Mouse (Mus musculus) lung, postnatal 14 days (tissue): ENCODE data around the gene Iqca.

Source experiments
- DNase-seq: peaks from one replicate; pipeline ENCODE4 v3.0.0; 2021

Iqca gene

DNA sequence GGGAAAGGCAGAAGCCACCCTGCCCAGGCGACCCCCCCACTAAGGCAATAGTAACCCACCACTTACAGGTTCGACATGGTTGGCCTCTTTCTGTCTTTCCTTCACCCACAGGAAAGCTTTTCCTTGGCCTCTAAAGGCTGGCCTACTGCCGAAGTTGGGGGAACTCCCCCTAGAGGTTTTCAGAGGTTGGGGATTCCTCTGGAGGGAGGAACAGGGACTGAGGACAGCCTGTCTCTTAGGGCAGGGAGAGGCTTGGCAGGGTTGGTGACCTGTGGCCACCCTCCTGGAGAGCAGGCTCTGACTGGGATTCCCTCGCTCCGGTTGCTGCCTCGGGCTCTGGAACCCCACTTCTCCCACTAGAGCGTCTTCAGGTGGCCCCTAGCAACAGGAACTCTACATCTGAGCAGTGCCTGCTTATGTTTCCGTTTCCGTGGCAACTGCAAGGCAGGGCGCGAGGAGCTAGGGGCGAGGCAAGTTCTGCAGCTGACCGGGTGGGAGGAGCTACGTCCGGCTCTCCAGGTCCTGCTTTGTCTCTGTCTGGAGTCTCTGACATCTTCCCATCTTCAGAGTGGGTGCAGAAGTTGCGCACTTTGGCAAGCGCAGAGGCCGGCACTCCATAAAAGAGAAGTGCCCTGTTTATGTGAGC lies at the start of gene Iqca:
Iqca (minus strand) TSS at position 303 of the 646 bp plus-strand sequence.
- DNase-seq: peak; percentile 66

DNA sequence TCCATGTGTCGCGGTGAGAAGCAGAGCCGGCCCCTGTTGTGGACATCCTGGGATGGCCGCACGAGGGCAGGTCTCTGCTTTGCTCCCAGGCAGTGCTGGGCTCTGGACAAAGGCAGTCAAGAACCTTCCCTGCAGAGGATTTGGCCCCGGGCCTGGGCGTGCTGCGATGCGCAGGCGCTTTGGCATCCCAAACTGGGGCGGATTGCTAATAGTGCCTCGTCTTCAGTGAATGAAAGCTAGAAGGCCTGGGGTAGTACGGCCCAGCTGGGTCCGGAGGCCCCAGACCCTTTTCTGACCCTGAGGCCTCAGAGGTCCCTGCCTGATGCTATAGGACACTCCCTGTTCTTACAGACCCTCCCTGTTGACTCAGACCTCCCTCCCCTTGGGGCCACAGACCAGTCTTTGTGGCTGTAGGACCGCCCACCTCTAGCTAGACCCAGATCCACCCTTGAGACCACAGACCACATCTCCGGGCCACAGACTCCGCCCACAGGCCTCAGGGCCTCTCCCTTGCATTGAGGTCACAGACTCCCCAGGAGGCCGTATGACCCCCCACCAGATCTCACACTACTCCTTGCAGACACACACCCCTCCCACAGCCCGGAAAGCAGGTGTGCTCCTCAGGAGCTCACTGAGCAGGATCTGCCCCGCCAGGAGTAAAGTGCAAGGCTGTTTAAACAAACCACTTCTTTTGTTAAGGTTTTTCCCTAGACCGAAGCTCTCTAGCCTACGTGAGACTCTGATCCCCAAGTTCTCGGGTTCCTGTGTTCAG lies 49.2 kb upstream of the Iqca start:
- peak; percentile 73 for DNase-seq

DNA sequence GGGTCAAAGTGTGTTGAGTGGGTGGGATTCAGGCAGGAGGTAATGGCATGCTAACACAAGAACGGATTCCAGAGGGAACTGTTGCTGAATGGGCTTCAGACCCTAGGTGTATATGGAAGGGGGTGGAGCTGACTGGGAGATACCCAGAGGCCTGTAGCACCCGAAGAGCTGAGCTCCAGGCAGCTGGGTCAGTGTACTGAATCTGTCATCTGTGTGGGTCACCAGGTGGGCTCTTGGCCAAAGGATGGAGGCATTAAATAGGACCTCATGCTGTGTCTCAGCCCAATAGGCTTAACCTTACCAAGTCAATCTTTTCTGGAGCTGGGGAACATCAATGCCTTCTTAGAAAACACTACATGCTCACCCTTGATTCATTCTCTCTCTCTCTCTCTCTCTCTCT lies 48.5 kb upstream of the Iqca start:
- no peak for DNase-seq

DNA sequence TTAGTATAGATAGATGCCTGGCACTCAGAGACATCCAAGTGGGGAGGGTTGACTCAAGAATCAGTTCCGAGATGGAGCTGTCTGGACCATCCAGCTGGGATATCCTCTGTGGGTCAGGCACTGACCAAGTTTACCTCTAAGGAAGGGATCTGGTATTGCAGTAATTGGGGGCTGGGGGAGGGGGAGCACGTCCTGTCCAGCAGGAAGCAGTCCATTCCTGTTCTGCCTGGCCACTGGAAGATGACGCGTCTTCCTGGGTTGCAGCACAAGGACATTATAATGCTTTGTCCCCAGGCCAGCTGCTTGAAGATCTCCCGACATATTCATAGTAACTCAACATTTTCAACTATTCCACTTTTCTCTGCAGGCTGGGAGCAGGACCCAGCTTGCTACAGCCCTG lies 48.0 kb upstream of the Iqca start:
- no peak for DNase-seq

DNA sequence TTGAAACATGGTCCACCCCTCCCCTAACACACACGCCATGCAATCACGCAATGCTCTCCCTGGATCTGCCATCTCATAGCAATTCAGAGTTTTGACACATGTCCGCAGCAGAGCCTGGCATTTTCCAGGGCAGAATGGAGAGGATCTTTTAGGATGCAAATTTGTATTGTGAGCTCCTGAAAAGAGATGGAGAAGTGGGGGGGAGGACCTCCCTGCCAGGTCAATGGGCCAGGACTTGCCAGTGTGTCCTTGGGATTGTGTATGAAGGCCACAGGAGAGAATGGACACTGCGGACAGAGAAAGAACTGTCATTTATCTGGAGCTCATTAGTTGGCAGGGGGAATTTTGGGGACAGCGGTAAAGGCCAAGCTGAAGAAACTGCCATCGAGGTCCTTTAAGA lies 35.8 kb upstream of the Iqca start:
- DNase-seq: no peak

DNA sequence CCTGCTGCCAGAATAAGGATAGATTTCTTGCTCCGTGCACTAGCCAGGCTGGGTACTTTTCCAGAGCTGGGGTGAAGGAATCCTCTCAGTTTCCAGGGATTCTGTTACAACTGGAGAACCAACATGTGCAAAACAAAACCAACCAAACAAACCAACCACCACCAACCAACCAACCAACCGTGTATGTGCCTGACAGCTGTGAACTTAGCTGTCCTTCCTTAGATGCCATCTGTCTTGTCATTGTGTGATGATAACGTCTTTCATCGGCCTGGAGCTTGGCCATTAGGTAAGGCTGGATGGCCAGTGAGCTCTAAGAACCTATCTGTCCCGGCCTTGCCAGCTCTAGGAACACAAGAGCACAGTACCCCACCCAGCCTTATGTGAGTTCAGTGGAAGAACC lies 33.7 kb upstream of the Iqca start:
- no peak for DNase-seq

DNA sequence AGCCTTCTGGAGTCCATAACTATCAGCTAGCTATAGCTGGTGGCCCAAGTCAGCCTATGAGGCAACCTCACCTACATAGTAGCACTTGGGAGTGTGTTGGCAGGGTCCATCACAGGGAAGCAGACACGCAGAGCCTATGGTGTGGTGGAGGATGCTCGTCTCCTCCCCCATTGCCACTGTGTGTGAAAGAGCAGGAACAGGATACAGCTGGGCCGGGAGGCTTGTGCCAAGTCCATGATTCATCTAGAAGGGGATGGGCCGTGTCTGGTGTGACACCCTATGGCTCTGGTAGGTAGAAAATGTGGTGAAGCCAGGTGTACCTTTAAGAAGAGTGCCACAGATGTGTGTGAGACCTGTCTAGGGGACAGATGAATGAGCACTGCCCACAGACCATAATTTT lies 33.0 kb upstream of the Iqca start:
- DNase-seq: no peak

DNA sequence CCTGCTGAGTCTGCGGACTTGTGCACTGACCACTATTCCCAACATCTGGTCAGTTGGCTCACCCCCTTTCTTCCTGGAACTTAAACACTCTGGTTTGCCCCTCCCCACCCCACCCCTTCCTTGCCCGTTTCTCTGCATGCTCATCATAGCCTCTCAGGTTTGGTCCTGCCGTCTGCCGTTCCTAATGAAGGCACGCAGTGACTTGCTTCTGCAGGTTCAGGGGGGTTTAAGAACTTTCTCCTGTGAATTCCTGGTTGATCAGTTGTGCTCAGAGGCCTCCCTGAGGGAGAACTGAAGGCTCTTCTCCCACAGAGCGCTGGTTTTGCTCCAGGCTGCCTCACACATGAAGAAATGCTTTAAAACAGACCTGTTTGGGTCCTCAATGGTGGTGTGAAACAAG lies 30.4 kb upstream of the Iqca start:
- DNase-seq: no peak

DNA sequence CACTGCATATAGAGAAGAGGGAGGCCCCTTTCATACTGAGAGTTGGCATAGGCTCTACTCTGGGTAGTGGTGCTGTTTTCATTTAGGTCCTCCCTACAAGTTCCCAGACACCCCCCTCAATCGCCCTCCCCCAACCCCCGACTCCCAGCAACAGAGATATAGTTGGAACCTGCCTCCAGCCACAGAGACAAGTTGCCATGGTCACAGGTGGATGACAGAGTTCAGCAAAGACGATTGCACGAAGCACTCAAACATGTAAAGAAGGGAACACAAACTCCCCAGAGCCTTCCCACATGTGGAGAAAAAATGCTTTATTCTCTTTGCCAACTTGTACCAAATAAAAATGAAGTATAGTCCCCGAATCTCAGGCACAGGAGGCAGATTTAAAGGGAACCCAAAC lies 29.3 kb upstream of the Iqca start:
- no peak for DNase-seq

DNA sequence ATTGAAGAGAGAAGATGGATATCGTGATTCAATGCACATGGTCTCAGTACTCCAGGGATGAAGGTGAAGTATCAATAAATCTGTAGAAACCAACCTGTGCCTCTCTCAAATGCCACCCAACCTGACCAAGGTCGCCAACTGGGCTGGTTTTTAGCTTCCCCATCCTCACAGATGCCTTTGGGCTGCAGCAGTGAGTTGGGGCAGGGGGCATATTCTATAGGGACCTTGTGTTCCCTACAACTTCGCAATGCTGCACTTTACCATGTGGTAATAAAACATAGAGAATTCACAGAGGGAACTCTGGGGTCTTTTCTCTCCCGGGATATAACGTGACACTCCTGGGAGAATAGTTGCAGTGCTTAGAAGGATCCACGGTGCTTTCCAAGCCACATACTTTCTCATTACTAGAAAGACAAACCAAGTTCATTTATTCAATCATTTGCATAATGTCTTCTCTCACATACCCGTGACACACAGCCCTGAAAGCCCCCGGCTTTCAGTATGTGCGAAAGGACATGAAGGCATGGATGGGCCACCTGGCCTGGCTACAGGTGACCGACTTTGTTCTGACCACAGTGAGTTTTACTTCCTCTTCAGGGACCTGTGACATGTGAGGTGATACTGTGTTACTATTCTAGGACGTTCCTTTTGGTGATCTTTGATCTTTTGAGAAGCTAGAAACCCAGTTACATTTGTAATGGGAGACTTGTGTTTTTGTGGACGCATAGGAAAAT lies 27.9 kb upstream of the Iqca start:
- DNase-seq: no peak

DNA sequence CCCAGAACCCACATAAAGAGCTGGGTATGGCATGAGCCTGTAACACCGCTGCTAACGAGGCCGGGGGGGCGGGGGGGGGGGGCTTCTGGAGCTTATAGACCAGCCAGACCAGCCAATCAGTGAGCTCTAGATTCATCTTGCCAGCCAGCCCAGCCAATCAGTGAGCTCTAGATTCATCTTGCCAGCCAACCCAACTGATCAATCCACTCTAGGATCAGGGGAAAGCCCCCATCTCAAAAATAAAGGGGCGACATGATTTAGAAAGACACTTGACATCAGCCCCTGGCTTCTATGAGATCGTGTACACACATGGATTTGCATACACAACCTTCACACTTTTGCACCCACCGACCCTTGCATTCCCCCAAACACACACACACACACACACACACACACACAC lies 27.3 kb upstream of the Iqca start:
- no peak for DNase-seq

DNA sequence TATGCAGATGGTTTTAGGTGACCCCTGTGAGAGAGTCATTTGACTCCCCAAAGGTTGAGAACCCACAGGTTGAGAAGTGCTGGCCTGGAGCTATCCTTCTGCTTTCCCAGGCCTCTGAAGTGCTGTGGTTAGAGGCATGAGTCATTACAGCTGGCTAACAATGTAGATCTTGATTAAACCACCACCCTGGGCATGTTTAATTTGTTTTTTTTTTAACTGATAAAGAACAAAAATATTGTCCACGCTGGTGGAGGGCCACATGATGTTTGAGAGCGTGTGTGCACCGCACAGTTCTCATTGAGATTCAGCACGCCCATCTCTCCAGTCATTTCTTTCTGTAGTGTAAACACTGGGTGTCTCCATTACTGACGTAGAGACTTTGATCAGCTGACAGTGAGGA lies 24.8 kb upstream of the Iqca start:
- DNase-seq: no peak

DNA sequence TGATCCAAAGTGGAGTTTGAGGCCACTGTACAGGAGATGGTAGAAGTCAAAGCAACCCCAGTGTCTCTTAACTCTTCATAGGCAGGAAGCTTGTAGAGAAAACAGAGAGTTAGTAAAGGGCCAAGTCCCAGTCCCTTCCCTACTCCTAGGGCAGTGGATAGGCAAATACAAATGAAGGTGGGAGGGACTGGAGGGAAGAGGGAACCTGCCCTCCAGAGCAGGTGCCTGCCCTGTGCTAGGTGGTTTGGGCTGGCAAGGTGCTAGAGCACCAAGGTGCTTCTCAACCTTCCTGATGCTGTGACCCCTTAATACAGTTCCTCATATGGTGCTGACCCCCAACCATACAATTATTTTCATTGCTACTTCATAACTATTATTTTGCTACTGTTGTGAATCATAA lies 24.4 kb upstream of the Iqca start:
- DNase-seq: no peak

DNA sequence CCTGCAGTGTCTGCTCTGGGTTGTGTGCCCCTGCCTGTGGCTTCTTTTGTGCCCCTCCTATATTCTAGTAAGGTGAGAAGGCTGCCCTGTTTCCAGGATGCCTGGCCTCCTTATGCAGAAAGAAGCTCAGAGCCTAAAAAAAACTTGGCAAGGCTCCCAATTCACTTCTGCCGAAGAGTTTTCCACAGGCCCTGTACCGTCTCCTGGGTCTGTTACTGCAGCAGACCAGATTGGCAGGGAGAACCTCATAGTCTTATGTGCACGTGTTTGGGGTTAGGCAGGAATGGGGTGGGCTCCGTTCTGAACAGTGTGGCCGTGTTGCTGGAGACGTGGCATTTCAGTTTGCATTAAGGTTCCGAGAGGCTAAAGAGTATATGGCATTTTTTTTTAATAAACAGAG lies 23.0 kb upstream of the Iqca start:
- DNase-seq: no peak

DNA sequence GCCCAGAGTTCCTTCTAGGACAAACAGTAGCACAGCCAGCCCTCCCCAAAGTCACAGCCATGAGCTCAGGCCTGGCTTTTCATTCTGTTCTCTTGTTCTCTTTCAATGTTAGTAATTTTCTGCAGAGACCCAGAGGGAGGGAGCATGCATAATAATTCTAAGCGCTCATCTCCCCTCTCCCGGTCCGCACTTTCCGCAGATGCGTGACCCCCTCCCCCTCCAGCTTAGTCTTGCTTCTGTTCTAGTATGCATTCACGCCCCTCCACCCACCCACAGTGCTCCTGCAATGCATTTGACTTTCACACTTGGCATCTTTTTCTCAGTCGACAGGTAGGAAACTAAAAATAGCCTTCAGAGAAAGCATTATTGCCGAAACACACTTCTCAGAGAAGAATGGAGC lies 21.1 kb upstream of the Iqca start:
- no peak for DNase-seq

DNA sequence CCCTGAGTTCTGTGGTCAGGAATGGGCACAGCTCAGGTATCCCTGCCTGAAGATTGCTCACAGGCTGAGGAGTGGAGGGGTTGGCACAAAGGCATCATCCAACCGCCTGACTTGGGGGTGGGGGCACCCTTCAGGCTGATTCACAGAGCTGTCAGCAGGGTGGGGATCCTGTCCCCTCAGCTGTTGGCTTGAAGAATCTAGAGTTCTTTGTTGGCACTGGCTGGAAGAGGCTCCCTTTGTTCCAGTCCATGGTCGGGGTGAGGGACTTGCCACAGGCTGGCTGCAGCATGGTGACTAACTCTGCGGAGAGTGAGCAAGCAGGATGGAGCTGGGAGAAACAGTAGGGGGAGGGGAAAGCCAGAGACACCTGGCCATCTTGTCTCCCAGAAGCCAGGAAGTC lies 11.1 kb upstream of the Iqca start:
- no peak for DNase-seq

DNA sequence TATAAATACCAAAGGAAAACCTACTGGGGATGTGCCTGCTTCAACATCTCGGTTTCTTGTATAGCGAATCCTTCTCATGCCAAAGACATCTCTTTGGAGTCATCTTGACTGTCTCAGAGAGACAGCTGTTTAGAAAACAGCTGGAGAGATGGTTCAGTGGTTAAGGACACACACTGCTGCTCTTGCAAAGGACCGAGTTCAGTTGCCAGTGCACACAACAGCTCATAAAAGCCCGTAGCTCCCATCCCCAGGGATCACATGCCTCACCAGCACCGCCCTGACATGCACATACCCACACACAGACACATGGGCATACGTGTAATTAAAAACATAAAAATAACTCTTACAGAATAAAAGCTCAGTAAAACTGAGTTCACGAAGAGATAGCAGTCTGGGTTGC lies 10.0 kb upstream of the Iqca start:
- DNase-seq: no peak

DNA sequence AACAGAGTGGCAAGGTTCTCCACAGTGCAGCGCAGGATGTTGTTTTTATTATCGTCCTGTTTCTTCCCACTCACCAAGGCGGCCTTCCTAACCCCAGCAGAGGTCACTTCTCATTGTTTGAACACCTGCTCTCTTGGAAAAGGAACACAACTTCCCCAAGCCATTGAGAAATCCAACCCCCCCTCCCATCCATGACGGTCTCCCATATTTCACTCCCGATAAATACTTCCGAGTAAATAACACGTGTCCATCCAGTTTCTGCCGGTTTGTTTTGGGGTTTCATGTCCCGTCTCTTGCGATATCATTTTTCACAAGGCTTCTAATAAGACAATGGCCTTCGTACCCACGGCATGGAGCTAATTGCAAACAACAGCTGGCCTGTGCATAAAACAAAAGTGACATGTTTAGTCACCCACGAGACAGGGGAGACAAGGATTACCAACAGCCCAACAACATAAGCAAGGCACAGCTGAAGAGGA lies 9.2 kb upstream of the Iqca start:
- no peak for DNase-seq

DNA sequence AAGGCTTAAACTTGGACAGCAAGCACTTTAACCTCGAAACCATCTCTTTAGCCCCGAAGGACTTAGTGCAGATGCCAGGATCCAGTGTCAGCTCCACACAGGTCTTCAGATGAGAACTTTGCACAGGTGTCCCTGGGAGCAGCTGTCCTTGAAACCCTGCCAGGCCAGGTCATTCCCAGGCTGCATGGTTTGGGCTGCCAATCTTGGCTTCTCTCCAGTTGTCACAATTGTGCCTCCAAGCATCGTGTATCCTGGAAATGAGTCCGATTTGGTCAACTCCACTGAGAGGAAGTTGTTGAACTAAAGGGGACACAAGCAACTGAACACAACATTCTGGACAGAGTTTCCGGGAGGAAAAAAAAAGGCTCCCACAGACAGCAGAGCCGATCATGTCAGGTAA lies 8.4 kb upstream of the Iqca start:
- no peak for DNase-seq

DNA sequence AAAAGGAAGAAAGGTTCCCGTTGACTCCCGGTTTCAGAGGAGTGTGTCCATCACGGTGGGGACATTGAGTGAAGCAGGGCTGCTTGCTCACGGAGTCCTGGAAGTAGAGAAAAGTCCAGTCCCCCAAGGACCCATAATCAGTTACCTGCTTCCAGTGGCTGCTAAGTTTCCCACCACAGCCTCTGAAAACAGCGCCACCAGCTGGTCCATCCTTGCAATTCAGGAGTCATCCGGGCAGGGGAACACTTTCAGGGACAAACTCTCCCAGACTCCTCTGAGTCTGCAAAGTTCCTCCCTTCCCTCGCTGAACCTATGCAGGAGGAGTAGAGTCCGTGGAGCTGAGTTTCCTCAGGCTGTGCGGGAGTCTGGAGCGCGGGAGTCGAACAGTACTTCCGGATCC lies 6.7 kb upstream of the Iqca start:
- DNase-seq: peak; percentile 18

DNA sequence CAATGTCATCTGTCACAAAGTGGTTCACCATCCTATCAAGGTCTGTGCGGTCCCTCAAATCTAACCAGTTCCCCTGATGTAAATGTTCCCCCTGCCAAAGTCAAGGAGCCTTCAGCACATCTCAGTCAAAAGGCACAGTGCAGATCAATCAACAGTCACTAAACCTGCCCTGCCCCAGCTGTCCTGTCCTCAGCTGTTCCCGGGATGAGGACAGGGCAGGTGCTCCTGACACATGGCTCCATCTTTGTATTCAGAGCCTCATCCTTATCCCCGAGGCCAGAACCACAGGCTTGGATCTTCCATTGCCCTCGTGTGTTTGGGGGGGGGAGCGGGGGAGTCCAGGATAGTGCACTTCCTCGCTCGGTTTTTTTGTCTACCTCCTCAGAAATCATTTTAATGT lies 3.4 kb upstream of the Iqca start:
- no peak for DNase-seq

DNA sequence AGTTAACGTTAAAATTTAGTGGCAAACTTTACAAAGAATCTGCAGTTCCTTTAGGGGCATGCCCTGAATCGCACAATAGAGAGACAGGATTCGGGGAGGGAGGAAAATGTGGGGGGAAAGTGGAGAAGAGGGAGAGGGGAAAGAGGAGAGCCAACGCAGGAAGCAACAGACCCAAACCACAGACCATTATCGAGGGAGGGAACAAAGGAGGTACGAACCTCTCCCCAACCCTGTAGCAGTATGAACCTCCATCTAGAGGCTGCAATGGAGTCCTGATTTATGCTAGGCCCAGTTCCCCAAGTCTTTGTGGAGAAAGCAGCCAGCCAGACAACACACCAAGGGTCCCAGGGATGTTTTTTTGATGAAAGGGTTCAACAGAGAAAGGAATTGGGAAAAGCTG lies 586 bp upstream of the Iqca start:
- no peak for DNase-seq

DNA sequence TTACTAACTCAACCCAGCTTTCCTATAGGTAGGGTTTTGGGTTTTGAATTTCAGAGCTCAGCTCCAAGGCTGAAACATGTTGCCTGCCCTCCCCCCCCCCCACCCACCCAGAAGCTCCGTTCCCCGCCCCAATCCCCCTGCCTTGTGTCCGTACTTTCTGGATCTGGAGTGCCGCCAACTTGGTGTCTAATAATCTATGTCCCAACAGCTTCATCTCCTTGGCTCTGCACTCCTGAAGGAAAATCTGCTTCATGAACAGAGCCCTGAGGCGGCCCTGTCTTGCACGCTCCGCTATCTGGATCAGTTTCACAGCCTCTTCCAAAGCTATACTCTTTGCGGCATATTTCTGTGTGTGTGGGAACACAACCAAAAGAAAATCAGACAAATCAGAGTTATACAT lies 13.5 kb downstream of the Iqca start:
- DNase-seq: peak; percentile 32

DNA sequence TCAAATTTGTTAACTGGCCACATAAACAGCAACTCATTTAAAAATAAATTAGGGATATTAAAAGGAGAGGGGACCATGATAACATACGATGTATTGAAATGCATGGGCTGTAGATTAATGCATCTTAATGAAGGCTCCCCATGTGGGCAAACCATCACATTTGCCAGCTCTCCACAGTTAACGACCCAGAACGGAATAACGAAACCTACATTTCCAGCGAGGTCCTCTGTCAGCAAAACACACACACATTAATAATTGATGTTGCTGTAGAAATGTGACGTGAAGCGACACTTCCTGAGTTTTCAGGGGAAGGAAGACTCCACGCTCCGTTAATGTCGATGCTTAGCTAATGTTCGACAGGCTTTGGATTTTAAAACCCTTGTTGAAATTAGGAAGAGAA lies 20.8 kb downstream of the Iqca start:
- no peak for DNase-seq
